Mouse (Mus musculus) layer of hippocampus, adult 8-10 months (tissue): ENCODE measurements around the gene Foxj3. TPM values are rescaled to one million over a fixed set of nuclear protein-coding genes. Genes with fewer than 3 reads are reported as not detected.

Experiments
- DNase-seq, 2 experiments: peaks; one replicate each; pipeline ENCODE4 v3.0.0; 2022; ENCODE audit warnings: low spot score in 2 of 2
- total RNA-seq, 4 experiments: library from RNA; stranded (reverse); gene quantifications; 2 replicates each; pipeline ENCODE4 v1.2.4; 2022

Foxj3 gene
- total RNA-seq, 4 experiments from 2014 or later = 71.9 to 96.3 (median 78.0) TPM

GRCm38 (mm10) chr4:119636731-119637130, 99.9 kb downstream of the Foxj3 start:
- no peak for DNase-seq

- DNase-seq = no peak
Measured at GRCm38 (mm10) chr4:119637176-119637845, 100.5 kb downstream of the Foxj3 start, which contains the start of gene Guca2a. Guca2a (plus strand) TSS chr4:119637704.

DNA sequence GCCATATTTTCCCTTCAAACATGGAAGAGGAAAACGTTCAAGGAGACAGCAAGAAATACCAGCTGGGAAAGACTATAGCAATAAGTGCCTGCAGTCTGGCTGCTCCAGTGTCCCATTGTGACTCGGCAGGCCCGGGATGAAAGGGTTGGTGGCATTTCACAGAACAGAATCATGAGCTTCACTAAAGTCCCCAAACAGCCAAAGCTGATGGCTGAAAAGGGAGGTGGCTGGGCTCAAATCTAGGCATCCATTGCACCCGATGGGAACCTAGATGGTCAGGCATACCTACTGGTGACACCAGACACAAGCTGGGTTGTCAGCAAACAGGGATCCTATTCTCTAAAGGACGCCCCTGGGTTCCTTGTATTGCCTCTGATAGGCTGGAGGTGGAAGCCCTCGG, 101.1 kb downstream of the Foxj3 start:
- DNase-seq = no peak

DNA sequence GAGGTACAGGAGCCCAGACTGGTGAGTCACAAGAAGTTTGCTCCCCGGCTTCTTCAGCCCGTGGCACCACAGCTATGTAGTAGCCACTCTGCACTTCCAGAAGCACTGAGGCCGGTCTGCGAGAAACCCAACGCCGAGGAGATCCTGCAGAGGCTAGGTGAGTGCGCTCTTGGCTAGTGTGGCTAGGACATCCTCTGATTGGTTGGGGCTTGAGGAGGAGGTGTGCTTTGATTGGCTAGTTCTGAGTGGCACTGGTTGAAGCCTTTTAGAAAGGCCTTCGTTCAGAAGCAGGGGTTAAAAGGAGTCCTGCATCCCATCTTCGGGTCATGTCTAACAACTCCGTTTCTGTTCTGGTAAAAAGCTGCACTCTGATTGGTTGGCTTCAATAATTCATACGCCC, 101.9 kb downstream of the Foxj3 start:
- no peak for DNase-seq

DNA sequence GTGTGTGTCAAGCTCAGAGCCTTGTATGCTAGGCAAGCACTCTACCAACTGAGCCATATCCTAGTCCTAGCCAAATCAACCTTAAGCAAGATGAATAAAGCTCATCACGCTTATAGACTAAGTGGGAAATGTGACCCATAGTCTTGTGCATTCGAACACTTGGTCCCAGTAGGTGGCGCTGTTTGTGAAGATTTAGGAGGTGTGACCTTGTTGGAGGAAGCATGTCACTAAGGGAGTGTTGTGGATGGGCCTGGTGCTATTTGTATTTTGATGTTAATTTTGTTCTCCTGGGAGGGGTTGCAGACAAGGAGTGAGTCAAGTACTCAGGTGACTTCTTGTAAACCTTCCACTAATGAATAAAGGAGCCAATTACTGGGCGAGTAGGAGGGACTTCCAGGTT, 105.9 kb downstream of the Foxj3 start:
- no peak for DNase-seq

- DNase-seq = no peak
Measured at GRCm38 (mm10) chr4:119657011-119657410, 120.2 kb downstream of the Foxj3 start.

- DNase-seq = no peak
Measured at GRCm38 (mm10) chr4:119658246-119658645, 121.4 kb downstream of the Foxj3 start.

DNA sequence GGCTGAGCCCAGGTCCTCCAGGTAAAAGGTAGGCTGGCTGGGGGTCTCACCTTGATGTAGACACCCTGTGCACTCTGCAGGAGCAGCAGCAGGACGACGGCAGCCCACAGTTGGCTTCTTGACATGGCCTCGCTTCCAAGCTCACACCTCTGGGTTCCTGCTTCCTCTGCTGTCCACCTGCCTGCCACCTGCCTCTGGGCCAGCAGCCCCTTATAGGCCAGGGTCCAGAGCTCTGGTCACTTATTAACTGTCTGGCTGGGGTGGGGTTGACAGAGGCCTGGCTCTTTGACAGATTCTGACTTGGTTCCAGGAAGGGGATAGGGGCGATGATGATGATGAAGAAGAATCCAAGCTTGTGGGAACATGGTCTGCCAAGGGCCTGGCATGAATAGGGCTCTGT, 121.9 kb downstream of the Foxj3 start, which contains the start of gene Guca2b:
Gene Guca2b, minus strand, starts transcription at position 224 of the 400 bp plus-strand sequence.
- no peak for DNase-seq

GRCm38 (mm10) chr4:119660007-119660406, 123.2 kb downstream of the Foxj3 start:
- DNase-seq = no peak

- DNase-seq = no peak
Measured at GRCm38 (mm10) chr4:119662151-119662550, 125.3 kb downstream of the Foxj3 start.

GRCm38 (mm10) chr4:119662976-119663375, 126.2 kb downstream of the Foxj3 start:
- DNase-seq = no peak

- DNase-seq = no peak
Measured at GRCm38 (mm10) chr4:119663409-119664095, 126.7 kb downstream of the Foxj3 start.

DNA sequence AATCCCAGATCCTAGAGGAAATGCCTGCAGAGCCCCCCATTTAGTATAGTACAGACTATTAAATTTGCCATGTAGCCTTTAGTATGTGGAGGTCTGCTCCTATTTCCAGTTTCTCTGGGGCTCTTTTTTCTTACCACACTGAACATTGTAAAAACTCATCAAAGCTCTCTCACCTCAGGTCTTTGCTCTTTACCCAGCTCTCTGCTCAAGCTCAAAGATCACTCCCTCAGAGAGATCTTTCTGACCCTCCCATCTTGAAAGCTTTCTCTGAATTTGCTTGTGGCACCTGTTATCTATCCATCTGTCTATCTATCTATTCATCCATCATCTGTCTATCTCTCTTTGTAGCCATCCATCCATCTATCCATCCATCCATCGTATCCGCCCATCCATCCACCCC, 128.4 kb downstream of the Foxj3 start:
- DNase-seq = no peak

DNA sequence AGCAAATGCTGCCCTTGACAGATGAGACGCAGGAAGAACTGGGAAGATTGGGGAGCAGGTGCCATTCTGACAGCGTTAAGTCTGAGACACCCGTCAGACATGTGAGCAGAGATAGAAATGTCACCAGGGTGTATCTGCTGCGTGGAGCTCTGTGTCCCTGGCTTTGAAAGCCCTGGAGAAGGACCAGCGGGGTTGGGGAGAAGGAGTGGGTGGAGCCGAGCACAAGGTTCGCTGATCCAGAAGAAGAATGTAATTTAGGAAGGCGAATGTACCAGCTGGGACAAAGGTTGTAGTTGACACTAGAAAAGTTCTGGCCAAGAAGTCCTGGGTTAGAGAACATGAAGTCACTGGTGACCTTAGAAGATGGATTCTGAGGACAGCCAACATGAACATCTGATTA, 129.3 kb downstream of the Foxj3 start:
- no peak for DNase-seq

GRCm38 (mm10) chr4:119667454-119667853, 130.7 kb downstream of the Foxj3 start:
- no peak for DNase-seq

DNA sequence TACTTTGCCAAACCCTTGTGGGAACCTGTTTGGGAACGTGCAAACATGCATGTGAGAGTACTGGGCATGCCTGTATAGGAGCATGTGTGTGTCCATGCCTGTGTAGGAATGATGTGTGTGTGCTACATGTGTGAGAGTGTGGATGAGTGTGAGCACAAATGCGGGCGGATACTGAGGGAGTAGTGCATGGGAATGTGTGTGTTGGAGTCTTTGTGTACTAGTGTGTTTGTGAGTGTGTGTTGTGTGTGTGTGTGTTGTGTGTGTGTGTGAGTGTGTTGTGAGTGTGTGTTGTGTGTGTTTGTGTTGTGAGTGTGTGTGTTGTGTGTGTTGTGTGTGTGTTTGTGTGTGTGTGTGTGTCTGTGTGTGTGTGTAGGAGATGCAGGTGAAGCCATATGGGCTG, 131.4 kb downstream of the Foxj3 start:
- DNase-seq = no peak

DNA sequence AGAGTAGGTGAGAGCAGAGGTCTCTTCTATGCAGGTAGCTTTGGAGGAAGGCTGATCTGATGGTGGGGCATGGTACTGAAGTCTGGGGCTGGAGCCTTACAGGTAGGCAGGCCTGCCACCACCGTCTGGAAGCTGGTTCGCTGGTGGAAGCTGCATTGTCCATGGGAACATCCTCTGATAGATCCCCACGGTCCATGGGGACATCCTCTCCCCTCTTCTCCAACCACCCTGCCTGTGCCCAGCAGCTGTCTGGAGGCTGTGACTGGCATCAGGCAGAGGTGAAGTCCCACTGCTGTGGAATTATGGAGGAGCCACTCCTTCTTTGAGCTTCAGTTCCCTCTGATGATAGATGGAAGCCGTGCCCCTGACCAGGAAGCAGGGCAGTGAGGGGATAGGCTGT, 131.8 kb downstream of the Foxj3 start:
- DNase-seq = no peak

DNA sequence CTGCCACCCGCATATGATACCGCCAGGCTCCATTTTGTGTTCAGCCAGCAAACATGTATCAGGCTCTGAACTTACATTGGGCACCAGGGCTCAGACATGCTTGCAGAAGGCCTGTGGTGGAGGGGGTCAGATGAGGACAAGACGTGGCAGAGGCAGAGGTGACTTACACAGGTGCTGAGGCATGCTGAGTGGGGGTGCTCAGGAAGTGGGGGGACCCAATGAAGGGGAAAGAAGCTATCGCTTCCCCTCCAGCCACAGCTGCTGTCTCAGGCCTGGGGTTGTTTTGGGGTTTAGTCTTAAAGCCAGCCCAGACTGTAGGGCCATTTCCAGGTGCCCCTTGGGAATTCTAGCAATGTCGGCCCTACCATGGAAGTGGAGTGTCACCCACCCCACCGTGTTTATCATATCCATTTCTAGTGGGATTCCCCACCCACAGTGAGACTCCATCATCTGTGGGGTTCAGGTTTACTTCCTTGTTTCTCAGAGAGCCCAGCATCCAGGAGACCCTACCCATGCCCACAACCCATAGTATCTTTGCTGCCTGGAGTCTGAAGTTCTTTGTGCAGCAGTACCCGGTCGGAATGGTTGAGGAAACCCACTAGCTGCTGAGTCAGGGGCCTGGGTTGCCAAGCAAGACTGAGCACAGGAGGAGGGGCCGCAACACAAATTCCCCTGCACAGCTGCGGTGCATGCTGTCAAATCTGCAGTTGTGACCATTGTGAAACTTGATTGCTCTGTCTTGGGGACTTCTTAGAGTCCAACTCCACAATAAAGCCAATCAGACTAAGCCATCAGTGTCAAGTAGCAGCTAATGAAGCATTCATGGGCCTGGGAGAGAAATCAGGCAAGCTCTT, 132.8 kb downstream of the Foxj3 start:
- DNase-seq = no peak

DNA sequence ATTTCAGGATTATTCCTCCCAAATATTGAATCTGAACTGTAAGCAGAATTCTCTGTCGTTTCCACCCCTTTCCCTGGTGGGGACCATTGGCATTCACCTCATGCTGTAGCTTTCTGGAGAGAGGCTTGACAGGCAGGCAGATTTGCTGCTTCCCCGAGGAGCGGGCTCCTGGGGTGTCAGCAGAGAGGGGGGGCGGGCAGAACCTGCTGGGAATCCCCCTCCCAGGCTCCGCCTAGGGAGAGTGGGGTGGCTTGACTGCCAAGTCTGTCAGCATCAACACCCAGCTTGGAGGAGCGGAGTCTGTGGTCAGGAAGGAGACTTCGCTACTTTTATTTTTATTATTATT, 133.4 kb downstream of the Foxj3 start:
- no peak for DNase-seq

DNA sequence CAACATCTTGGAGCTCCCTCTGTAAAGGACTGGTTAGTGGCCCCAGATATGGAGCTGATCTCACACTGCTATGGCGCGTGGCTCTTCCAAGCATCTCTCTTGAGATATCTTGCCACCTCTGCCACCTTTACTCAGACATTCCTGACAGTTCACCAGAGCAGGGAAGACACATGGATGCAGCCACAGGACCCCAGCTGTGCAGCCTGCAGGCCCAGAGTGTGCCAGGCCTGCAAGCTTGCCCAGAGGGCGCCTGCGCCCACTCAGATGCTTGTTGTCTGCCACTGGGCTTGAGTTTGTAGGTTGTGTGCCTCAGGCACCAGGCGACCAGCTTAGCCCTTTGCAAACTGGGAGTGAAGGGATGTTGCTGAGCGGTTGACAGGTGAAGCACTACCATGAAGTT, 133.9 kb downstream of the Foxj3 start:
- DNase-seq = no peak

DNA sequence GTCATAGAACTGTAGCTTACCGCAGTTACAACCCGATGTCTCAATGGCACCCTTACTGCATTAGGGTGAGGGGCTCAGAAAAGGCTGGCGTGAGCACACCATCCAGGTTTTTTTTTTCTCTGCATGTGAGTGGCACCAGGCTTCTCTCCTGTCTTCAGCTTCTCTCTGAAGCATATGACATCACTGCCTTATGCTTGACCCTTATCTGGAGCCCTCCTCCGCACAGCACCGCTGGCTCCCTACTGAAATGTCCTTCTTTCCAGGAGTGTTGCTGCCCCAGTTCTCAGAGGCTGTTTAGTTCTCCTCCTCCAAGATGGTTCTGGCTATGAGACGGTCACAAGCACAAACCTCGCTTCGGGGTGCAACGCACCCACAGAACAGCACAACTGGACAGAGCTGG, 134.4 kb downstream of the Foxj3 start:
- no peak for DNase-seq

GRCm38 (mm10) chr4:119672685-119673084, 135.9 kb downstream of the Foxj3 start:
- no peak for DNase-seq
